Mouse (Mus musculus) testis, adult 10 weeks (tissue): ENCODE results near the gene Lrrc29. TPM values are rescaled to one million over a fixed set of nuclear protein-coding genes. Genes with fewer than 3 reads are reported as not detected.

ENCODE experiments used
- polyA plus RNA-seq: library from polyadenylated mRNA; stranded (reverse); fragments of 350-450 nt; fragmentation: Illumina TruSeq; extraction: RNeasy Lipid Tissue Mini Kit (QIAGEN cat#74804); gene quantifications from one replicate; pipeline ENCODE4 v1.2.3, GENCODE M21; 2014; ENCODE audit warnings: low read depth, low replicate concordance

Gene Lrrc29
- polyA plus RNA-seq, result 0.87 TPM

GRCm38 (mm10) chr8:105326141-105326672 is at the start of gene Lrrc29, which contains the start of gene Tmem208:
TSS of gene Lrrc29 (minus strand) at chr8:105326278.
TSS of gene Tmem208 (plus strand) at chr8:105326354.

GRCm38 (mm10) chr8:105373032-105373431 is 47.0 kb upstream of the Lrrc29 start, which contains the start of gene Plekhg4:
TSS of gene Plekhg4 (plus strand) at chr8:105373274.

GRCm38 (mm10) chr8:105348450-105349095 is 22.5 kb upstream of the Lrrc29 start, which contains the start of gene Slc9a5:
TSS of gene Slc9a5 (plus strand) at chr8:105348843.

GRCm38 (mm10) chr8:105347428-105348221 is 21.5 kb upstream of the Lrrc29 start, which contains the start of gene Fhod1:
TSS of gene Fhod1 (minus strand) at chr8:105347953.

GRCm38 (mm10) chr8:105305211-105306145 is 20.6 kb downstream of the Lrrc29 start, which contains the start of gene Elmo3:
TSS of gene Elmo3 (plus strand) at chr8:105305601.

GRCm38 (mm10) chr8:105297511-105298192 is 28.4 kb downstream of the Lrrc29 start, which contains the start of gene E2f4:
TSS of gene E2f4 (plus strand) at chr8:105297663.

GRCm38 (mm10) chr8:105295895-105296573 is 30.0 kb downstream of the Lrrc29 start, which contains the start of gene Exoc3l:
TSS of gene Exoc3l (minus strand) at chr8:105296101.

GRCm38 (mm10) chr8:105289805-105290460 is 36.1 kb downstream of the Lrrc29 start, which contains the start of gene 4931428F04Rik:
TSS of gene 4931428F04Rik (minus strand) at chr8:105289864.

GRCm38 (mm10) chr8:105275840-105276239 is 50.2 kb downstream of the Lrrc29 start, which contains the start of gene Nol3:
TSS of gene Nol3 (plus strand) at chr8:105276140.

GRCm38 (mm10) chr8:105269461-105269947 is 56.6 kb downstream of the Lrrc29 start, which contains the start of gene Hsf4:
TSS of gene Hsf4 (plus strand) at chr8:105269801.

GRCm38 (mm10) chr8:105264024-105264982 is 61.8 kb downstream of the Lrrc29 start, which contains the start of the genes Tradd and Fbxl8:
TSS of gene Tradd (minus strand) at chr8:105264609.
TSS of gene Fbxl8 (plus strand) at chr8:105264648.

Other genes starting within 250 kb of the Lrrc29 start
- 0.18 TPM for gene Ces3b, start 242.5 kb downstream of the Lrrc29 start, polyA plus RNA-seq
- 0.21 TPM for gene Ces4a, start 194.5 kb downstream of the Lrrc29 start, polyA plus RNA-seq
- 40.2 TPM for gene Cbfb, start 155.6 kb downstream of the Lrrc29 start, polyA plus RNA-seq
- gene D230025D16Rik, start 101.1 kb downstream of the Lrrc29 start, polyA plus RNA-seq, result 9.0 TPM
- gene B3gnt9, start 71.1 kb downstream of the Lrrc29 start, polyA plus RNA-seq, result 2.6 TPM
- gene Tradd, start 61.7 kb downstream of the Lrrc29 start, polyA plus RNA-seq, result 0.20 TPM
- not detected for gene Fbxl8, start 61.6 kb downstream of the Lrrc29 start, polyA plus RNA-seq
- gene Hsf4, start 56.5 kb downstream of the Lrrc29 start, polyA plus RNA-seq, result not detected
- gene Nol3, start 50.1 kb downstream of the Lrrc29 start, polyA plus RNA-seq, result 0.06 TPM
- gene 4931428F04Rik, start 36.4 kb downstream of the Lrrc29 start, polyA plus RNA-seq, result 8.6 TPM
- gene Exoc3l, start 30.2 kb downstream of the Lrrc29 start, polyA plus RNA-seq, result 0.71 TPM
- gene E2f4, start 28.6 kb downstream of the Lrrc29 start, polyA plus RNA-seq, result 5.4 TPM
- 0.15 TPM for gene Elmo3, start 20.7 kb downstream of the Lrrc29 start, polyA plus RNA-seq
- 3.1 TPM for gene Tmem208, start 76 bp upstream of the Lrrc29 start, polyA plus RNA-seq
- 0.80 TPM for gene Fhod1, start 21.7 kb upstream of the Lrrc29 start, polyA plus RNA-seq
- 1.6 TPM for gene Slc9a5, start 22.6 kb upstream of the Lrrc29 start, polyA plus RNA-seq
- gene Plekhg4, start 47.0 kb upstream of the Lrrc29 start, polyA plus RNA-seq, result 3.6 TPM
- gene Kctd19, start 87.2 kb upstream of the Lrrc29 start, polyA plus RNA-seq, result 99.0 TPM
- 73.0 TPM for gene Lrrc36, start 87.3 kb upstream of the Lrrc29 start, polyA plus RNA-seq
- 0.20 TPM for gene Tppp3, start 145.2 kb upstream of the Lrrc29 start, polyA plus RNA-seq
- gene Zdhhc1, start 170.6 kb upstream of the Lrrc29 start, polyA plus RNA-seq, result 4.0 TPM
- gene Hsd11b2, start 192.5 kb upstream of the Lrrc29 start, polyA plus RNA-seq, result 0.11 TPM
- 10.6 TPM for gene Atp6v0d1, start 239.8 kb upstream of the Lrrc29 start, polyA plus RNA-seq